Mouse (Mus musculus) forebrain, embryonic 12.5 days (tissue): Measurements from ENCODE around the gene Hoxb3. TPM values are rescaled to one million over a fixed set of nuclear protein-coding genes. Genes with fewer than 3 reads are reported as not detected.
A peak's percentile ranks its signal among the peaks of the same experiment; 100 is the strongest.

Source experiments
- ATAC-seq: fragments of 200-750 bp; cut with Nextera tagmentation; 2 replicates; pipeline ENCODE4 v1.8.0; 2017; ENCODE audit warnings: moderate TSS enrichment; ENCODE audit not compliant: low FRiP score
- H3K27ac ChIP-seq: fragments of 300-500 bp; sonication (generic); 2 replicates; pipeline ENCODE4 v1.5.1; 2016; ENCODE audit warnings: mild to moderate bottlenecking
- H3K27me3 ChIP-seq: fragments of 300-500 bp; sonication (generic); 2 replicates; pipeline ENCODE4 v1.6.1; 2016; ENCODE audit warnings: mild to moderate bottlenecking
- H3K36me3 ChIP-seq: fragments of 300-500 bp; sonication (generic); replicated peaks from 2 replicates; pipeline ENCODE4 v1.6.1; 2016; ENCODE audit warnings: mild to moderate bottlenecking
- H3K4me1 ChIP-seq: fragments of 300-500 bp; sonication (generic); 2 replicates; pipeline ENCODE4 v1.6.1; 2016
- H3K4me2 ChIP-seq: fragments of 300-500 bp; sonication (generic); 2 replicates; pipeline ENCODE4 v1.6.1; 2016; ENCODE audit warnings: mild to moderate bottlenecking, moderate library complexity
- H3K4me3 ChIP-seq: fragments of 300-500 bp; sonication (generic); replicated peaks from 2 replicates; pipeline ENCODE4 v1.5.1; 2016; ENCODE audit warnings: mild to moderate bottlenecking
- H3K9ac ChIP-seq: fragments of 300-500 bp; sonication (generic); 2 replicates; pipeline ENCODE4 v1.6.1; 2016; ENCODE audit warnings: mild to moderate bottlenecking
- H3K9me3 ChIP-seq: fragments of 300-500 bp; sonication (generic); 2 replicates; pipeline ENCODE4 v1.6.1; 2016
- WGBS: fragments of 180-500 bp; shearing (Covaris S2); methylation state at CpG from one replicate; pipeline ENCODE4 v1.1.7; 2016; 5-methylcytosine and 5-hydroxymethylcytosine counted together
- microRNA counts: library from miRNA; unstranded; fragments of <30 nt; microRNA quantifications from one replicate; lab custom pipeline; 2017
- microRNA-seq: library from miRNA; unstranded; fragments of <30 nt; microRNA quantifications from one replicate; pipeline ENCODE4, GENCODE M21; 2017
- polyA plus RNA-seq: library from polyadenylated mRNA; unstranded; fragments of >200 nt; fragmentation: Nextera tagmentation; extraction: Ambion mirVana; gene quantifications from 2 replicates; pipeline ENCODE4 v1.2.1, GENCODE M21; 2016

The Hoxb3 gene
- polyA plus RNA-seq, 1 experiment from 2014 or later, result not detected

- Histone ChIP-seq H3K27ac (no peak overlapping the region), H3K4me3 (no peak overlapping the region), H3K4me2 (no peak overlapping the region), H3K4me1 (no peaks in the 10 kb centered on the region; the same call in 1 of the 2 replicates), H3K9ac (no peak overlapping the region), H3K36me3 (no peaks in the 10 kb centered on the region), H3K27me3 (peaks cover 98% of the 10 kb centered on the region), H3K9me3 (no peaks in the 10 kb centered on the region)
- whole genome bisulfite sequencing, result 4% methylated on average over 5 of the region's 5 CpGs
- ATAC-seq, result no peak
These were observed 45.6 kb downstream of the Hoxb3 start for GRCm38 (mm10) chr11:96368686-96369085.

GRCm38 (mm10) chr11:96369140-96369539 is 46.0 kb downstream of the Hoxb3 start:
- Histone ChIP-seq H3K4me3 (no peak overlapping the region), H3K27me3 (peaks cover 98% of the 10 kb centered on the region), H3K4me1 (no peaks in the 10 kb centered on the region; the same call in 1 of the 2 replicates), H3K9ac (no peak overlapping the region), H3K9me3 (no peaks in the 10 kb centered on the region), H3K36me3 (no peaks in the 10 kb centered on the region), H3K27ac (no peak overlapping the region), H3K4me2 (no peak overlapping the region)
- 2% methylated on average over 7 of the region's 7 CpGs for WGBS
- ATAC-seq, result no peak

GRCm38 (mm10) chr11:96371726-96372125 is 48.6 kb downstream of the Hoxb3 start:
- no peak overlapping the region for H3K4me3 ChIP-seq
- peaks cover 99% of the 10 kb centered on the region for H3K27me3 ChIP-seq
- no peak for ATAC-seq
- H3K9me3 ChIP-seq, result no peaks in the 10 kb centered on the region
- 12% methylated on average over 3 of the region's 3 CpGs for WGBS
- H3K9ac ChIP-seq, result no peak overlapping the region
- no peak overlapping the region for H3K4me2 ChIP-seq
- no peaks in the 10 kb centered on the region for H3K4me1 ChIP-seq
- H3K27ac ChIP-seq, result no peak overlapping the region
- no peaks in the 10 kb centered on the region for H3K36me3 ChIP-seq

GRCm38 (mm10) chr11:96372519-96372918 is 49.4 kb downstream of the Hoxb3 start:
- H3K27ac ChIP-seq, result no peak overlapping the region
- H3K36me3 ChIP-seq, result no peaks in the 10 kb centered on the region
- 6% methylated on average over 3 of the region's 3 CpGs for WGBS
- H3K4me1 ChIP-seq, result no peaks in the 10 kb centered on the region
- no peak overlapping the region for H3K9ac ChIP-seq
- no peaks in the 10 kb centered on the region for H3K9me3 ChIP-seq
- peaks cover 97% of the 10 kb centered on the region for H3K27me3 ChIP-seq
- no peak overlapping the region for H3K4me2 ChIP-seq
- H3K4me3 ChIP-seq, result no peak overlapping the region
- no peak for ATAC-seq

GRCm38 (mm10) chr11:96374810-96375209 is 51.7 kb downstream of the Hoxb3 start:
- whole genome bisulfite sequencing, result 3% methylated on average over 7 of the region's 7 CpGs
- Histone ChIP-seq H3K4me3 (no peak overlapping the region), H3K27ac (no peak overlapping the region), H3K4me1 (no peaks in the 10 kb centered on the region), H3K27me3 (peaks cover 87% of the 10 kb centered on the region), H3K9me3 (no peaks in the 10 kb centered on the region), H3K36me3 (no peaks in the 10 kb centered on the region), H3K9ac (no peak overlapping the region), H3K4me2 (no peak overlapping the region)
- no peak for ATAC-seq

- no peaks in the 10 kb centered on the region for H3K4me1 ChIP-seq
- H3K4me3 ChIP-seq, result no peak overlapping the region
- H3K9me3 ChIP-seq, result no peaks in the 10 kb centered on the region
- no peak overlapping the region for H3K27ac ChIP-seq
- no peak for ATAC-seq
- H3K4me2 ChIP-seq, result no peak overlapping the region
- peaks cover 41% of the 10 kb centered on the region for H3K27me3 ChIP-seq
- H3K36me3 ChIP-seq, result no peaks in the 10 kb centered on the region
- 87% methylated on average over 5 of the region's 5 CpGs for WGBS
- no peak overlapping the region for H3K9ac ChIP-seq
These were observed 60.3 kb downstream of the Hoxb3 start for GRCm38 (mm10) chr11:96383381-96383780.

GRCm38 (mm10) chr11:96387635-96388034 is 64.5 kb downstream of the Hoxb3 start:
- ATAC-seq, result no peak
- 87% methylated on average over 2 of the region's 2 CpGs for WGBS

GRCm38 (mm10) chr11:96396772-96397626 is 73.9 kb downstream of the Hoxb3 start:
- H3K36me3 ChIP-seq, result no peaks in the 10 kb centered on the region
- no peaks in the 10 kb centered on the region for H3K9me3 ChIP-seq
- no peak overlapping the region for H3K9ac ChIP-seq
- no peak for ATAC-seq
- no peak overlapping the region for H3K27ac ChIP-seq
- peaks cover 12% of the 10 kb centered on the region for H3K4me1 ChIP-seq
- no peak overlapping the region for H3K4me3 ChIP-seq
- 14% methylated on average over 15 of the region's 15 CpGs for WGBS
- H3K27me3 ChIP-seq, result peaks cover 33% of the 10 kb centered on the region
- H3K4me2 ChIP-seq, result no peak overlapping the region

More at GRCm38 (mm10) chr11:96387635-96388034, 64.5 kb downstream of the Hoxb3 start:
- Histone ChIP-seq H3K27me3 (peaks cover 18% of the 10 kb centered on the region; the same call in 1 of the 2 replicates), H3K9ac (no peak overlapping the region), H3K4me2 (no peak overlapping the region), H3K36me3 (no peaks in the 10 kb centered on the region), H3K4me3 (no peak overlapping the region), H3K4me1 (no peaks in the 10 kb centered on the region), H3K27ac (no peak overlapping the region), H3K9me3 (no peaks in the 10 kb centered on the region)

MicroRNAs within 50 kb of the gene (microRNA counts, 519-probe panel; counts per million panel counts)
- microRNA mmu-miR-10a (lab: Ali Mortazavi, UCI), result not detected

Small RNA genes lying within 50 kb of the gene (microRNA-seq; reads per million reads assigned to microRNA genes)
- 69.4 reads per million, percentile 46 among the genes with 10 or more reads in this experiment for gene Mir10a

Other genes with a start within 250 kb of the Hoxb3 start
- 379 and 385 TPM in 2 replicates for gene Atp5g1, start 247.7 kb upstream of the Hoxb3 start, polyA plus RNA-seq
- not detected in 2 replicates for gene Calcoco2, start 211.4 kb upstream of the Hoxb3 start, polyA plus RNA-seq
- gene Ttll6, start 189.5 kb upstream of the Hoxb3 start, polyA plus RNA-seq, result 0.28 and 0.32 TPM in 2 replicates
- not detected in 2 replicates for gene Hoxb13, start 129.0 kb upstream of the Hoxb3 start, polyA plus RNA-seq
- not detected in 2 replicates for gene Hoxb9, start 51.9 kb upstream of the Hoxb3 start, polyA plus RNA-seq
- gene Hoxb8, start 41.4 kb upstream of the Hoxb3 start, polyA plus RNA-seq, result not detected in 2 replicates
- gene Hoxb7, start 36.7 kb upstream of the Hoxb3 start, polyA plus RNA-seq, result not detected in 2 replicates
- not detected in 2 replicates for gene Hoxb6, start 30.9 kb upstream of the Hoxb3 start, polyA plus RNA-seq
- not detected in 2 replicates for gene Hoxb5, start 20.0 kb upstream of the Hoxb3 start, polyA plus RNA-seq
- gene Hoxb4, start 5.1 kb upstream of the Hoxb3 start, polyA plus RNA-seq, result not detected in 2 replicates
- gene Hoxb2, start 27.2 kb downstream of the Hoxb3 start, polyA plus RNA-seq, result 0.06 and 0.15 TPM in 2 replicates
- not detected in 2 replicates for gene Hoxb1, start 42.4 kb downstream of the Hoxb3 start, polyA plus RNA-seq
- 3.2 and 4.1 TPM in 2 replicates for gene Skap1, start 141.3 kb downstream of the Hoxb3 start, polyA plus RNA-seq